Mouse (Mus musculus) MEL (cell line): ENCODE data around the gene Tsc22d4. TPM values are rescaled to one million over a fixed set of nuclear protein-coding genes. Genes with fewer than 3 reads are reported as not detected.

Experiments
- DNase-seq: peaks from one replicate; pipeline ENCODE4 v3.0.0; 2011; ENCODE audit warnings: low read depth, low spot score
- H3K27ac ChIP-seq: 2 replicates; pipeline ENCODE4 v1.5.1; 2012; ENCODE audit warnings: low read depth, mild to moderate bottlenecking, control low read depth, low read length, moderate library complexity; ENCODE audit not compliant: control insufficient read depth
- H3K27me3 ChIP-seq, 2 experiments: fragments of 150-350 bp in 1 of 2; sonication (generic) in 1 of 2; 2 replicates each; pipeline ENCODE4 v1.6.1; 2012; ENCODE audit warnings: low read length in 2 of 2, mild to moderate bottlenecking in 2 of 2, improper control_type of control experiment in 1 of 2, moderate library complexity in 1 of 2; ENCODE audit not compliant: insufficient read depth in 2 of 2, control insufficient read depth in 1 of 2
- H3K36me3 ChIP-seq, 2 experiments: 2 replicates each; pipeline ENCODE4 v1.6.1; 2012 to 2014; ENCODE audit warnings: low read length in 2 of 2, improper control_type of control experiment in 1 of 2, inconsistent platforms in 1 of 2, mild to moderate bottlenecking in 1 of 2; ENCODE audit not compliant: insufficient read depth in 2 of 2, control insufficient read depth in 1 of 2
- H3K4me1 ChIP-seq, 2 experiments: fragments of 150-350 bp in 1 of 2; sonication (generic) in 1 of 2; 2 replicates each; pipeline ENCODE4 v1.6.1; 2012; ENCODE audit warnings: low read length in 2 of 2, improper control_type of control experiment in 1 of 2, mild to moderate bottlenecking in 1 of 2; ENCODE audit not compliant: insufficient read depth in 2 of 2, control insufficient read depth in 1 of 2
- H3K4me3 ChIP-seq, 2 experiments: fragments of 150-350 bp in 1 of 2; sonication (generic) in 1 of 2; 2 replicates each; pipeline ENCODE4 v1.5.1; 2012; ENCODE audit warnings: low read depth in 2 of 2, low read length in 2 of 2, mild to moderate bottlenecking in 2 of 2, moderate library complexity in 2 of 2, control low read depth in 1 of 2, improper control_type of control experiment in 1 of 2; ENCODE audit not compliant: control insufficient read depth in 1 of 2, insufficient read depth in 1 of 2
- H3K79me2 ChIP-seq: 2 replicates; pipeline ENCODE4 v1.6.1; 2012; ENCODE audit warnings: mild to moderate bottlenecking, low read length, moderate library complexity; ENCODE audit not compliant: control insufficient read depth, poor library complexity, insufficient read depth
- H3K9ac ChIP-seq: 2 replicates; pipeline ENCODE4 v1.6.1; 2012; ENCODE audit warnings: low read depth, mild to moderate bottlenecking, control low read depth, low read length, moderate library complexity; ENCODE audit not compliant: control insufficient read depth, poor library complexity, severe bottlenecking
- H3K9me3 ChIP-seq: fragments of 150-350 bp; sonication (generic); replicated peaks from 2 replicates; pipeline ENCODE4 v1.6.1; 2012; ENCODE audit warnings: mild to moderate bottlenecking, low read length, improper control_type of control experiment, moderate library complexity; ENCODE audit not compliant: insufficient read depth
- CHD1 ChIP-seq: IDR thresholded peaks from 2 replicates; pipeline ENCODE4 v1.6.1; 2012; ENCODE audit warnings: low read depth, mild to moderate bottlenecking, inconsistent platforms, low read length, improper control_type of control experiment
- CHD2 ChIP-seq: IDR thresholded peaks from 2 replicates; pipeline ENCODE4 v1.6.1; 2011; ENCODE audit warnings: low read length, improper control_type of control experiment
- CTCF ChIP-seq, 3 experiments: IDR thresholded peaks in 2 of 3; conservative IDR thresholded peaks in 1 of 3; 2 replicates each; pipeline ENCODE4 v1.5.1; 2011 to 2012; ENCODE audit warnings: low read length in 3 of 3, low read depth in 2 of 3, mild to moderate bottlenecking in 2 of 3, improper control_type of control experiment in 1 of 3, inconsistent platforms in 1 of 3, mixed read lengths in 1 of 3, moderate library complexity in 1 of 3; ENCODE audit not compliant: control insufficient read depth in 1 of 3, insufficient read depth in 1 of 3, poor library complexity in 1 of 3, severe bottlenecking in 1 of 3
- E2F4 ChIP-seq: IDR thresholded peaks from 2 replicates; pipeline ENCODE4 v1.6.1; 2011; ENCODE audit warnings: low read depth, low read length, improper control_type of control experiment, borderline replicate concordance
- ELF1 ChIP-seq: IDR thresholded peaks from 2 replicates; pipeline ENCODE4 v1.6.1; 2014; ENCODE audit warnings: low read depth, mild to moderate bottlenecking, inconsistent platforms, low read length, improper control_type of control experiment, moderate library complexity
- EP300 ChIP-seq, 2 experiments: IDR thresholded peaks; 2 replicates each; pipeline ENCODE4 v1.6.1; 2011; ENCODE audit warnings: improper control_type of control experiment in 2 of 2, low read length in 2 of 2, low read depth in 1 of 2, mild to moderate bottlenecking in 1 of 2
- ETS1 ChIP-seq: IDR thresholded peaks from 2 replicates; pipeline ENCODE4 v1.6.1; 2012; ENCODE audit warnings: low read depth, mild to moderate bottlenecking, inconsistent platforms, low read length, improper control_type of control experiment, moderate library complexity
- GATA1 ChIP-seq: IDR thresholded peaks from 2 replicates; pipeline ENCODE4 v1.6.1; 2011; ENCODE audit warnings: low read depth, low read length, improper control_type of control experiment
- HCFC1 ChIP-seq: IDR thresholded peaks from 2 replicates; pipeline ENCODE4 v1.6.1; 2012; ENCODE audit warnings: low read depth, mild to moderate bottlenecking, inconsistent platforms, low read length, improper control_type of control experiment, moderate library complexity
- JUND ChIP-seq: IDR thresholded peaks from 2 replicates; pipeline ENCODE4 v1.6.1; 2011; ENCODE audit warnings: low read depth, mild to moderate bottlenecking, improper control_type of control experiment, low read length
- KAT2A ChIP-seq: conservative IDR thresholded peaks from 2 replicates; pipeline ENCODE4 v1.6.1; 2012; ENCODE audit warnings: low read depth, low read length, improper control_type of control experiment, inconsistent platforms
- MAFK ChIP-seq: IDR thresholded peaks from 2 replicates; pipeline ENCODE4 v1.6.1; 2011; ENCODE audit warnings: low read depth, mild to moderate bottlenecking, low read length, improper control_type of control experiment, borderline replicate concordance
- MAX ChIP-seq: IDR thresholded peaks from 2 replicates; pipeline ENCODE4 v1.6.1; 2011; ENCODE audit warnings: low read length, improper control_type of control experiment
- MAZ ChIP-seq: IDR thresholded peaks from 2 replicates; pipeline ENCODE4 v1.6.1; 2012; ENCODE audit warnings: low read depth, mild to moderate bottlenecking, inconsistent platforms, low read length, improper control_type of control experiment
- MXI1 ChIP-seq: IDR thresholded peaks from 2 replicates; pipeline ENCODE4 v1.6.1; 2011; ENCODE audit warnings: mild to moderate bottlenecking, low read depth, low read length, improper control_type of control experiment
- MYB ChIP-seq: IDR thresholded peaks from 2 replicates; pipeline ENCODE4 v1.6.1; 2011; ENCODE audit warnings: mild to moderate bottlenecking, low read depth, low read length, improper control_type of control experiment
- MYC ChIP-seq: IDR thresholded peaks from 2 replicates; pipeline ENCODE4 v1.6.1; 2011; ENCODE audit warnings: low read depth, mild to moderate bottlenecking, low read length, improper control_type of control experiment, moderate library complexity
- NELFE ChIP-seq: IDR thresholded peaks from 2 replicates; pipeline ENCODE4 v1.6.1; 2011; ENCODE audit warnings: low read depth, low read length, improper control_type of control experiment
- NRF1 ChIP-seq: IDR thresholded peaks from 2 replicates; pipeline ENCODE4 v1.6.1; 2014; ENCODE audit warnings: low read depth, mild to moderate bottlenecking, inconsistent platforms, low read length, improper control_type of control experiment, moderate library complexity; ENCODE audit not compliant: poor library complexity, insufficient read depth, severe bottlenecking
- POLR2A ChIP-seq, 2 experiments: IDR thresholded peaks; 2 replicates each; pipeline ENCODE4 v1.6.1; 2011 to 2012; ENCODE audit warnings: low read length in 2 of 2, mild to moderate bottlenecking in 2 of 2, control low read depth in 1 of 2, improper control_type of control experiment in 1 of 2, low read depth in 1 of 2, moderate library complexity in 1 of 2; ENCODE audit not compliant: control insufficient read depth in 1 of 2, insufficient read depth in 1 of 2, poor library complexity in 1 of 2
- POLR2AphosphoS2 ChIP-seq: IDR thresholded peaks from 2 replicates; pipeline ENCODE4 v1.6.1; 2011; ENCODE audit warnings: low read length, improper control_type of control experiment
- POLR2AphosphoS5 ChIP-seq: IDR thresholded peaks from 2 replicates; pipeline ENCODE4 v1.6.1; 2012; ENCODE audit warnings: low read depth, borderline replicate concordance, mild to moderate bottlenecking, inconsistent platforms, low read length, moderate library complexity, mixed read lengths
- RAD21 ChIP-seq: IDR thresholded peaks from 2 replicates; pipeline ENCODE4 v1.6.1; 2011; ENCODE audit warnings: mild to moderate bottlenecking, low read depth, low read length, improper control_type of control experiment
- RCOR1 ChIP-seq: IDR thresholded peaks from 2 replicates; pipeline ENCODE4 v1.6.1; 2012; ENCODE audit warnings: low read depth, mild to moderate bottlenecking, inconsistent platforms, low read length, improper control_type of control experiment
- SIN3A ChIP-seq: IDR thresholded peaks from 2 replicates; pipeline ENCODE4 v1.6.1; 2012; ENCODE audit warnings: low read length, improper control_type of control experiment, inconsistent platforms
- SMC3 ChIP-seq: IDR thresholded peaks from 2 replicates; pipeline ENCODE4 v1.6.1; 2011; ENCODE audit warnings: low read depth, low read length, improper control_type of control experiment
- TAL1 ChIP-seq: IDR thresholded peaks from 2 replicates; pipeline ENCODE4 v1.6.1; 2012; ENCODE audit warnings: mild to moderate bottlenecking, inconsistent platforms, low read length, moderate library complexity, mixed read lengths
- TBP ChIP-seq: IDR thresholded peaks from 2 replicates; pipeline ENCODE4 v1.8.0; 2011; ENCODE audit warnings: low read depth, low read length, improper control_type of control experiment
- TCF12 ChIP-seq: IDR thresholded peaks from 2 replicates; pipeline ENCODE4 v1.6.1; 2014; ENCODE audit warnings: low read depth, mild to moderate bottlenecking, inconsistent platforms, low read length, improper control_type of control experiment, moderate library complexity
- UBTF ChIP-seq: IDR thresholded peaks from 2 replicates; pipeline ENCODE4 v1.6.1; 2012; ENCODE audit warnings: low read depth, mild to moderate bottlenecking, inconsistent platforms, low read length, improper control_type of control experiment, moderate library complexity, borderline replicate concordance; ENCODE audit not compliant: insufficient read depth
- USF1 ChIP-seq: IDR thresholded peaks from 2 replicates; pipeline ENCODE4 v1.6.1; 2014; ENCODE audit warnings: low read depth, mild to moderate bottlenecking, inconsistent platforms, low read length, improper control_type of control experiment, moderate library complexity
- ZC3H11A ChIP-seq: IDR thresholded peaks from 2 replicates; pipeline ENCODE4 v1.6.1; 2012; ENCODE audit warnings: low read depth, mild to moderate bottlenecking, inconsistent platforms, low read length, improper control_type of control experiment
- ZMIZ1 ChIP-seq: IDR thresholded peaks from 2 replicates; pipeline ENCODE4 v1.6.1; 2012; ENCODE audit warnings: low read depth, mild to moderate bottlenecking, inconsistent platforms, low read length, improper control_type of control experiment, moderate library complexity
- polyA plus RNA-seq, 2 experiments: library from polyadenylated mRNA; stranded (reverse) in 1 of 2; unstranded in 1 of 2; fragments of >175 nt in 1 of 2; fragments of >200 nt in 1 of 2; gene quantifications; 2 replicates each; pipeline versions ENCODE4 v1.2.1 to v1.2.4; 2012; ENCODE audit warnings: low replicate concordance in 2 of 2, low read depth in 1 of 2; ENCODE audit not compliant: insufficient read length in 2 of 2, insufficient read depth in 1 of 2, missing spikeins in 1 of 2
- total RNA-seq: library from RNA; depleted of rRNA; stranded (reverse); fragments of 300-350 nt; gene quantifications from 2 replicates; pipeline ENCODE4 v1.2.3, GENCODE M21; 2012

Gene Tsc22d4
- total and polyA plus RNA-seq, 3 experiments, result 58.3 to 203 TPM; not detected in 1

GRCm38 (mm10) chr5:137778635-137779034 is 33.1 kb downstream of the Tsc22d4 start, which contains the start of gene Ppp1r35:
Gene Ppp1r35 (plus strand): TSS chr5:137778849.
- Histone ChIP-seq H3K4me1 (peaks cover 8 to 17% of the 10 kb centered on the region in 2 experiments), H3K9me3 (no peaks in the 10 kb centered on the region), H3K36me3 (peaks cover 3 to 14% of the 10 kb centered on the region in 2 experiments), H3K4me3 (peak within 1 kb of the TSS; percentile 90 to 94), H3K9ac (peak within 1 kb of the TSS; percentile 91), H3K27ac (peak within 1 kb of the TSS; percentile 78), H3K27me3 (no peaks in the 10 kb centered on the region), H3K79me2 (peaks cover 21% of the 10 kb centered on the region)
- peak; percentile 97 for DNase-seq
- TF ChIP-seq JUND (no peak), MAZ (no peak; the same call in 1 of the 2 replicates), E2F4 (no peak), MAX (no peak), TCF12 (peak; percentile 50), GATA1 (0 out of 2 replicates have a peak, but pooled peaks have one; percentile 7), MYB (0 out of 2 replicates have a peak, but pooled peaks have one; percentile 62), EP300 (IDR thresholded peaks at IDR 0.05; ENCODE audit: low read depth in 1 of 2, low read length in 2 of 2) (no peak), KAT2A (peak; percentile 78), NRF1 (peak; percentile 40; the same call in 1 of the 2 replicates), CHD1 (no peak), ZC3H11A (no peak), TBP (peak; percentile 63), HCFC1 (peak; percentile 97), SMC3 (no peak), UBTF (no peak), MYC (no peak), ZMIZ1 (peak; percentile 47), CTCF (IDR thresholded peaks at IDR 0.05 in 2 of 3, conservative IDR thresholded peaks at IDR 0.05 in 1 of 3; ENCODE audit: control insufficient read depth in 1 of 3, insufficient read depth in 1 of 3, low read depth in 2 of 3, low read length in 3 of 3, poor library complexity in 1 of 3, severe bottlenecking in 1 of 3) (no peak), POLR2AphosphoS5 (no peak), MXI1 (peak; percentile 20; the same call in 1 of the 2 replicates), TAL1 (no peak), RAD21 (no peak), USF1 (no peak; the same call in 1 of the 2 replicates), ETS1 (no peak), MAFK (no peak), ELF1 (peak; percentile 100), RCOR1 (peak; percentile 50; the same call in 1 of the 2 replicates), NELFE (peak; percentile 72; the same call in 1 of the 2 replicates), CHD2 (peak; percentile 59), SIN3A (peak; percentile 89), POLR2AphosphoS2 (peak; percentile 23; the same call in 1 of the 2 replicates), POLR2A (IDR thresholded peaks at IDR 0.05; ENCODE audit: control insufficient read depth in 1 of 2, insufficient read depth in 1 of 2, low read depth in 1 of 2, low read length in 2 of 2, poor library complexity in 1 of 2) (peak; percentile 50 to 72; a peak in 2 of 4 replicates)
